Mouse (Mus musculus) central nervous system, embryonic 11.5 days (tissue): ENCODE measurements around the gene Olfr1310. TPM values are rescaled to one million over a fixed set of nuclear protein-coding genes. Genes with fewer than 3 reads are reported as not detected.

Source experiments
- polyA plus RNA-seq: library from polyadenylated mRNA; depleted of rRNA; stranded (reverse); fragments of >200 nt; gene quantifications from 2 replicates; pipeline ENCODE4 v1.2.3, GENCODE M21; 2012; rRNA removed

Olfr1310 gene
- not detected in 2 replicates for polyA plus RNA-seq

GRCm38 (mm10) chr2:112012608-112013007 is at the start of gene Olfr1310:
TSS of gene Olfr1310 (minus strand) at chr2:112012708.

GRCm38 (mm10) chr2:112050138-112050537 is 37.6 kb upstream of the Olfr1310 start, which contains the start of gene Olfr1312:
TSS of gene Olfr1312 (minus strand) at chr2:112050238.

GRCm38 (mm10) chr2:112024312-112024711 is 11.8 kb upstream of the Olfr1310 start, which contains the start of gene Olfr1311:
TSS of gene Olfr1311 (minus strand) at chr2:112024412.

GRCm38 (mm10) chr2:111990181-111990580 is 22.3 kb downstream of the Olfr1310 start, which contains the start of gene Olfr1309:
TSS of gene Olfr1309 (minus strand) at chr2:111990281.

GRCm38 (mm10) chr2:111964844-111965243 is 47.7 kb downstream of the Olfr1310 start, which contains the start of gene Olfr1308:
TSS of gene Olfr1308 (minus strand) at chr2:111964944.

Other genes starting within 250 kb of the Olfr1310 start
- not detected in 2 replicates for gene Olfr1302, start 235.3 kb downstream of the Olfr1310 start, polyA plus RNA-seq
- not detected in 2 replicates for gene Olfr1303, start 192.4 kb downstream of the Olfr1310 start, polyA plus RNA-seq
- not detected in 2 replicates for gene Olfr1305, start 135.6 kb downstream of the Olfr1310 start, polyA plus RNA-seq
- not detected in 2 replicates for gene Olfr1306, start 96.4 kb downstream of the Olfr1310 start, polyA plus RNA-seq
- under 0.01 TPM in 1 of 2 replicates, not detected in the other for gene Olfr1307, start 63.3 kb downstream of the Olfr1310 start, polyA plus RNA-seq
- not detected in 2 replicates for gene Olfr1308, start 47.8 kb downstream of the Olfr1310 start, polyA plus RNA-seq
- gene Olfr1309, start 22.4 kb downstream of the Olfr1310 start, polyA plus RNA-seq, result not detected in 2 replicates
- not detected in 2 replicates for gene Olfr1311, start 11.7 kb upstream of the Olfr1310 start, polyA plus RNA-seq
- not detected in 2 replicates for gene Olfr1312, start 37.5 kb upstream of the Olfr1310 start, polyA plus RNA-seq
- gene Olfr1313, start 65.1 kb upstream of the Olfr1310 start, polyA plus RNA-seq, result not detected in 2 replicates
- gene Olfr1314, start 84.1 kb upstream of the Olfr1310 start, polyA plus RNA-seq, result not detected in 2 replicates
- gene Olfr1315-ps1, start 102.7 kb upstream of the Olfr1310 start, polyA plus RNA-seq, result not detected in 2 replicates
- gene Olfr1316, start 122.3 kb upstream of the Olfr1310 start, polyA plus RNA-seq, result not detected in 2 replicates
- gene Olfr1317, start 127.6 kb upstream of the Olfr1310 start, polyA plus RNA-seq, result not detected in 2 replicates
- gene Olfr1318, start 141.5 kb upstream of the Olfr1310 start, polyA plus RNA-seq, result not detected in 2 replicates
- gene Lpcat4, start 226.8 kb upstream of the Olfr1310 start, polyA plus RNA-seq, result 30.2 and 30.4 TPM in 2 replicates
- not detected in 2 replicates for gene Nutm1, start 246.6 kb upstream of the Olfr1310 start, polyA plus RNA-seq
- 48.0 and 121 TPM in 2 replicates for gene Nop10, start 249.2 kb upstream of the Olfr1310 start, polyA plus RNA-seq